Mouse (Mus musculus) forebrain, embryonic 14.5 days (tissue): ENCODE data around the gene Sirt3. TPM values are rescaled to one million over a fixed set of nuclear protein-coding genes. Genes with fewer than 3 reads are reported as not detected.

ENCODE experiments used
- ATAC-seq: fragments of 200-750 bp; cut with Nextera tagmentation; 2 replicates; pipeline ENCODE4 v1.8.0; 2017; ENCODE audit warnings: mild to moderate bottlenecking, moderate library complexity
- DNase-seq: peaks from one replicate; pipeline ENCODE4 v3.0.0-alpha.2; 2015; ENCODE audit warnings: low spot score
- H3K27ac ChIP-seq: fragments of 300-500 bp; sonication (generic); 2 replicates; pipeline ENCODE4 v1.5.1; 2014; ENCODE audit warnings: low read depth, mild to moderate bottlenecking, control low read depth, low read length, moderate library complexity
- H3K27me3 ChIP-seq: fragments of 300-500 bp; sonication (generic); replicated peaks from 2 replicates; pipeline ENCODE4 v1.6.1; 2014; ENCODE audit warnings: low read length, control low read depth, mixed read lengths; ENCODE audit not compliant: control insufficient read depth, insufficient read depth
- H3K36me3 ChIP-seq: fragments of 300-500 bp; sonication (generic); 2 replicates; pipeline ENCODE4 v1.6.1; 2014; ENCODE audit warnings: low read length, control low read depth; ENCODE audit not compliant: control insufficient read depth, insufficient read depth
- H3K4me1 ChIP-seq: fragments of 300-500 bp; sonication (generic); 2 replicates; pipeline ENCODE4 v1.6.1; 2014; ENCODE audit warnings: antibody characterized with exemption, low read length, control low read depth; ENCODE audit not compliant: control insufficient read depth, insufficient read depth
- H3K4me2 ChIP-seq: fragments of 300-500 bp; sonication (generic); 2 replicates; pipeline ENCODE4 v1.6.1; 2014; ENCODE audit warnings: mild to moderate bottlenecking, control low read depth, low read length
- H3K4me3 ChIP-seq: fragments of 300-500 bp; sonication (generic); 2 replicates; pipeline ENCODE4 v1.5.1; 2014; ENCODE audit warnings: low read depth, low read length, control low read depth
- H3K9ac ChIP-seq: fragments of 300-500 bp; sonication (generic); 2 replicates; pipeline ENCODE4 v1.6.1; 2014; ENCODE audit warnings: mild to moderate bottlenecking, low read length, control low read depth, moderate library complexity
- H3K9me3 ChIP-seq: fragments of 300-500 bp; sonication (generic); replicated peaks from 2 replicates; pipeline ENCODE4 v1.6.1; 2016; ENCODE audit warnings: low read length, control low read depth, mixed read lengths; ENCODE audit not compliant: control insufficient read depth
- WGBS: fragments of 180-500 bp; shearing (Covaris S2); extraction: QIAGEN DNeasy Blood & Tissue Kit; methylation state at CpG from one replicate; pipeline ENCODE4 v1.1.7; 2014; 5-methylcytosine and 5-hydroxymethylcytosine counted together
- polyA plus RNA-seq: library from polyadenylated mRNA; unstranded; fragments of >200 nt; fragmentation: Nextera tagmentation; extraction: Ambion mirVana; gene quantifications from 2 replicates; pipeline ENCODE4 v1.2.1, GENCODE M21; 2014

Sirt3 gene
- polyA plus RNA-seq, 1 experiment from 2014 or later, result 29.5 TPM

- no peak for DNase-seq
- Histone ChIP-seq H3K36me3 (no peaks in the 10 kb centered on the region), H3K9ac (no peak within 1 kb of the TSS), H3K4me2 (no peak within 1 kb of the TSS), H3K4me1 (no peaks in the 10 kb centered on the region), H3K27ac (no peak within 1 kb of the TSS), H3K4me3 (no peak within 1 kb of the TSS), H3K27me3 (no peaks in the 10 kb centered on the region), H3K9me3 (no peaks in the 10 kb centered on the region)
- 43% methylated on average over 20 of the region's 20 CpGs for WGBS
- no peak for ATAC-seq
These were observed 46.9 kb downstream of the Sirt3 start, which contains the start of gene Urah for GRCm38 (mm10) chr7:140834968-140835757. Urah (plus strand) TSS chr7:140835018.

GRCm38 (mm10) chr7:140833341-140833740 lies 48.8 kb downstream of the Sirt3 start:
- DNase-seq (no peak), ATAC-seq (no peak)
- Histone ChIP-seq H3K27me3 (no peaks in the 10 kb centered on the region), H3K27ac (no peak overlapping the region), H3K9ac (no peak overlapping the region), H3K4me1 (no peaks in the 10 kb centered on the region), H3K36me3 (no peaks in the 10 kb centered on the region), H3K4me2 (no peak overlapping the region), H3K9me3 (no peaks in the 10 kb centered on the region), H3K4me3 (no peak overlapping the region)
- 83% methylated on average over 4 of the region's 4 CpGs for WGBS

GRCm38 (mm10) chr7:140831447-140831846 lies 50.7 kb downstream of the Sirt3 start:
- 80% methylated on average over 6 of the region's 6 CpGs for WGBS
- Histone ChIP-seq H3K27me3 (no peaks in the 10 kb centered on the region; the same call in 1 of the 2 replicates), H3K4me2 (no peak overlapping the region), H3K4me3 (no peak overlapping the region), H3K9me3 (no peaks in the 10 kb centered on the region), H3K27ac (no peak overlapping the region), H3K9ac (no peak overlapping the region), H3K4me1 (no peaks in the 10 kb centered on the region), H3K36me3 (no peaks in the 10 kb centered on the region)
- DNase-seq (no peak), ATAC-seq (no peak)

- Histone ChIP-seq H3K36me3 (no peaks in the 10 kb centered on the region), H3K4me1 (no peaks in the 10 kb centered on the region), H3K9ac (no peak overlapping the region), H3K4me2 (no peak overlapping the region), H3K9me3 (no peaks in the 10 kb centered on the region), H3K27me3 (no peaks in the 10 kb centered on the region; the same call in 1 of the 2 replicates), H3K27ac (no peak overlapping the region), H3K4me3 (no peak overlapping the region)
- DNase-seq (peak; percentile 66), ATAC-seq (no peak)
- 45% methylated on average over 8 of the region's 8 CpGs for WGBS
These were observed 53.8 kb downstream of the Sirt3 start for GRCm38 (mm10) chr7:140828171-140828881.

- H3K36me3 ChIP-seq, result no peaks in the 10 kb centered on the region; the same call in 1 of the 2 replicates
- no peak overlapping the region for H3K4me3 ChIP-seq
- no peak overlapping the region for H3K27ac ChIP-seq
- WGBS, result 94% methylated on average over 4 of the region's 4 CpGs
- no peaks in the 10 kb centered on the region for H3K9me3 ChIP-seq
- DNase-seq (no peak), ATAC-seq (no peak)
- H3K4me1 ChIP-seq, result no peaks in the 10 kb centered on the region
- H3K27me3 ChIP-seq, result no peaks in the 10 kb centered on the region; the same call in 1 of the 2 replicates
- H3K9ac ChIP-seq, result no peak overlapping the region
- no peak overlapping the region for H3K4me2 ChIP-seq
These were observed 59.4 kb downstream of the Sirt3 start for GRCm38 (mm10) chr7:140822731-140823130.

- H3K9me3 ChIP-seq, result no peaks in the 10 kb centered on the region
- peak within 1 kb of the TSS; percentile 80 for H3K27ac ChIP-seq
- no peaks in the 10 kb centered on the region; the same call in 1 of the 2 replicates for H3K27me3 ChIP-seq
- H3K4me3 ChIP-seq, result peak within 1 kb of the TSS; percentile 48
- DNase-seq (peak; percentile 87), ATAC-seq (peak; percentile 92)
- peak within 1 kb of the TSS; percentile 72 for H3K4me2 ChIP-seq
- H3K4me1 ChIP-seq, result no peaks in the 10 kb centered on the region
- WGBS, result 1% methylated on average over 21 of the region's 21 CpGs
- no peaks in the 10 kb centered on the region; the same call in 1 of the 2 replicates for H3K36me3 ChIP-seq
- peak within 1 kb of the TSS; percentile 70 for H3K9ac ChIP-seq
These were observed 60.3 kb downstream of the Sirt3 start, which contains the start of gene Zfp941 for GRCm38 (mm10) chr7:140821653-140822329. Zfp941 (minus strand) TSS chr7:140822178.

- WGBS, result 42% methylated on average over 5 of the region's 5 CpGs
- H3K9me3 ChIP-seq, result no peaks in the 10 kb centered on the region
- peak overlapping the region; percentile 72 for H3K4me2 ChIP-seq
- no peaks in the 10 kb centered on the region for H3K4me1 ChIP-seq
- H3K36me3 ChIP-seq, result no peaks in the 10 kb centered on the region; the same call in 1 of the 2 replicates
- H3K27ac ChIP-seq, result 0 out of 2 replicates have a peak overlapping the region, but pooled peaks have one; percentile 80
- peak overlapping the region; percentile 70 for H3K9ac ChIP-seq
- ATAC-seq, result 0 out of 2 replicates have a peak, but pooled peaks have one; percentile 10
- DNase-seq, result no peak
- peak overlapping the region; percentile 48 for H3K4me3 ChIP-seq
- H3K27me3 ChIP-seq, result no peaks in the 10 kb centered on the region
These were observed 60.8 kb downstream of the Sirt3 start for GRCm38 (mm10) chr7:140821305-140821652.

- no peaks in the 10 kb centered on the region for H3K4me1 ChIP-seq
- ATAC-seq, result no peak
- H3K9ac ChIP-seq, result no peak overlapping the region
- H3K27me3 ChIP-seq, result no peaks in the 10 kb centered on the region
- H3K9me3 ChIP-seq, result no peaks in the 10 kb centered on the region
- no peak overlapping the region for H3K4me3 ChIP-seq
- no peak overlapping the region for H3K27ac ChIP-seq
- H3K36me3 ChIP-seq, result no peaks in the 10 kb centered on the region; the same call in 1 of the 2 replicates
- DNase-seq, result no peak
- H3K4me2 ChIP-seq, result no peak overlapping the region
- WGBS, result 71% methylated on average over 4 of the region's 4 CpGs
These were observed 61.9 kb downstream of the Sirt3 start for GRCm38 (mm10) chr7:140820173-140820572.
